Mouse (Mus musculus): ENCODE results near the gene Dop1b.

DNA sequence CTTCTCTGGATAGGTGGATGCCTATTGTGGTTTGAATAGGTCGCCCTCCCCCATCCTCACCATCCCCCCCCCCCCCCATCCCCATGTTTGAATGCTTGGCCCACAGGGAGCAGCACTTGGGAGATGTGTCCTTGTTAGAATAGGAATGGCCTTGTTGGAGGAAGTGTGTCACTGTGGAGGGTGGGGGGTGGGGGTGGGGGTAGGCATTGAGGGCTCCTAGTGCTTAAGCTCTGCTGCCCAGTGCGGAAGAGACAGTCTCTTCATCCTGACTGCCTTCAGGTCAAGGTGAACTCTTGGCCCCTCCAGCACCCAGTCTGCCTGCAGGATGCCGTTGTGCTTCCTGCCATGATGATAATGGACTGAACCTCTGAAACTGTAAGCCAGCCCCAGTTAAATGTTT lies 110.0 kb downstream of the Dop1b start:
- TF ChIP-seq CTCF (conservative IDR thresholded peaks at IDR 0.05 in 1 of 2, IDR thresholded peaks at IDR 0.05 in 1 of 2; ENCODE audit: low read depth in 2 of 2, low read length in 2 of 2) = no peak
- no peak for TF ChIP-seq POLR2A (IDR thresholded peaks at IDR 0.05; ENCODE audit: low read depth, low read length)
- TF ChIP-seq MYC (IDR thresholded peaks at IDR 0.05; ENCODE audit: low read depth, low read length) = no peak
- TF ChIP-seq USF2 (conservative IDR thresholded peaks at IDR 0.05; ENCODE audit: low read depth, low read length) = no peak
- TF ChIP-seq JUND (conservative IDR thresholded peaks at IDR 0.05; ENCODE audit: low read depth, low read length) = no peak
- TF ChIP-seq EP300 (IDR thresholded peaks at IDR 0.05; ENCODE audit: low read length) = no peak
- TF ChIP-seq MAZ (IDR thresholded peaks at IDR 0.05; ENCODE audit: low read depth, low read length) = no peak
- no peak for TF ChIP-seq KAT2A (IDR thresholded peaks at IDR 0.05; ENCODE audit: insufficient replicate concordance, low read length)
- TF ChIP-seq ZNF384 (IDR thresholded peaks at IDR 0.05; ENCODE audit: low read depth, low read length) = no peak
- TF ChIP-seq GABPA (IDR thresholded peaks at IDR 0.05; ENCODE audit: insufficient replicate concordance, low read depth, low read length) = no peak
- no peak for TF ChIP-seq BHLHE40 (IDR thresholded peaks at IDR 0.05; ENCODE audit: low read depth, low read length)
